Mouse (Mus musculus) layer of hippocampus, adult 11-12 months (tissue): ENCODE measurements at regions not wholly inside any gene's neighbourhood (a gene's known extent, or its start where the extent isn't known, plus 50 kb on each side); places are given as distances from the start of the nearest gene placed in this dataset.

Experiments
- DNase-seq: peaks from one replicate; pipeline ENCODE4 v3.0.0; 2022; ENCODE audit warnings: low spot score

- no peak for DNase-seq
Observed at GRCm38 (mm10) chr6:50713297-50713696, 59.1 kb upstream of the Npvf start.

GRCm38 (mm10) chr6:50718631-50719030 lies 64.4 kb upstream of the Npvf start:
- no peak for DNase-seq

- no peak for DNase-seq
Observed at GRCm38 (mm10) chr6:50720346-50720745, 66.1 kb upstream of the Npvf start.

GRCm38 (mm10) chr6:50725640-50726039 lies 71.4 kb upstream of the Npvf start:
- DNase-seq, result no peak

GRCm38 (mm10) chr6:50726166-50726591 lies 71.9 kb upstream of the Npvf start:
- DNase-seq, result no peak

- DNase-seq, result no peak
Observed at GRCm38 (mm10) chr6:50730744-50731718, 76.8 kb upstream of the Npvf start.

- DNase-seq, result no peak
Observed at GRCm38 (mm10) chr6:50734701-50735100, 80.5 kb upstream of the Npvf start.

- no peak for DNase-seq
Observed at GRCm38 (mm10) chr6:50735825-50736224, 81.6 kb upstream of the Npvf start.

- no peak for DNase-seq
Observed at GRCm38 (mm10) chr6:50742009-50742408, 87.8 kb upstream of the Npvf start.

GRCm38 (mm10) chr6:50744462-50745166 lies 90.4 kb upstream of the Npvf start:
- no peak for DNase-seq

- no peak for DNase-seq
Observed at GRCm38 (mm10) chr6:50753151-50753550, 98.9 kb upstream of the Npvf start.

- DNase-seq, result no peak
Observed at GRCm38 (mm10) chr6:50754786-50755185, 100.5 kb upstream of the Npvf start.

- no peak for DNase-seq
Observed at GRCm38 (mm10) chr6:50760367-50760766, 106.1 kb upstream of the Npvf start.

GRCm38 (mm10) chr6:50763121-50763520 lies 108.9 kb upstream of the Npvf start:
- DNase-seq, result no peak

GRCm38 (mm10) chr6:50766442-50766915 lies 112.2 kb upstream of the Npvf start:
- DNase-seq, result no peak

- no peak for DNase-seq
Observed at GRCm38 (mm10) chr6:50767126-50767525, 112.9 kb upstream of the Npvf start.

GRCm38 (mm10) chr6:50767827-50768226 lies 113.6 kb upstream of the Npvf start:
- DNase-seq, result no peak

- DNase-seq, result no peak
Observed at GRCm38 (mm10) chr6:50769101-50769500, 114.9 kb upstream of the Npvf start.

GRCm38 (mm10) chr6:50770481-50770880 lies 116.2 kb upstream of the Npvf start:
- DNase-seq, result no peak

- no peak for DNase-seq
Observed at GRCm38 (mm10) chr6:50775637-50776036, 121.4 kb upstream of the Npvf start.

GRCm38 (mm10) chr6:50776236-50776832 lies 122.1 kb upstream of the Npvf start:
- no peak for DNase-seq

- DNase-seq, result peak; percentile 80
Observed at GRCm38 (mm10) chr6:50776931-50777495, 122.8 kb upstream of the Npvf start.
